Mouse (Mus musculus) liver, postnatal 0 days (tissue): ENCODE results near the gene Prkcq. TPM values are rescaled to one million over a fixed set of nuclear protein-coding genes. Genes with fewer than 3 reads are reported as not detected.

Source experiments
- ATAC-seq: fragments of 200-750 bp; cut with Nextera tagmentation; 2 replicates; pipeline ENCODE4 v1.8.0; 2017; ENCODE audit warnings: mild to moderate bottlenecking, moderate library complexity
- DNase-seq: peaks from one replicate; pipeline ENCODE4 v3.0.0-alpha.2; 2016
- H3K27ac ChIP-seq: fragments of 300-500 bp; sonication (generic); 2 replicates; pipeline ENCODE4 v1.5.1; 2014; ENCODE audit warnings: antibody characterized with exemption, moderate library complexity, mild to moderate bottlenecking, low read depth
- H3K27me3 ChIP-seq: fragments of 300-500 bp; sonication (generic); 2 replicates; pipeline ENCODE4 v1.6.1; 2014; ENCODE audit warnings: low read length, control low read depth, mixed read lengths; ENCODE audit not compliant: insufficient read depth
- H3K36me3 ChIP-seq: fragments of 300-500 bp; sonication (generic); replicated peaks from 2 replicates; pipeline ENCODE4 v1.6.1; 2014; ENCODE audit warnings: mild to moderate bottlenecking, control low read depth, low read length, moderate library complexity, mixed read lengths; ENCODE audit not compliant: insufficient read depth
- H3K4me1 ChIP-seq: fragments of 300-500 bp; sonication (generic); 2 replicates; pipeline ENCODE4 v1.6.1; 2014; ENCODE audit warnings: antibody characterized with exemption, mild to moderate bottlenecking, control low read depth; ENCODE audit not compliant: insufficient read depth
- H3K4me2 ChIP-seq: fragments of 300-500 bp; sonication (generic); 2 replicates; pipeline ENCODE4 v1.6.1; 2014; ENCODE audit warnings: low read depth, mild to moderate bottlenecking, low read length, moderate library complexity, mixed read lengths
- H3K4me3 ChIP-seq: fragments of 300-500 bp; sonication (generic); 2 replicates; pipeline ENCODE4 v1.5.1; 2014; ENCODE audit warnings: low read depth, low read length
- H3K9ac ChIP-seq: fragments of 300-500 bp; sonication (generic); replicated peaks from 2 replicates; pipeline ENCODE4 v1.6.1; 2014; ENCODE audit warnings: mild to moderate bottlenecking, moderate library complexity
- H3K9me3 ChIP-seq: fragments of 300-500 bp; sonication (generic); 2 replicates; pipeline ENCODE4 v1.6.1; 2016; ENCODE audit warnings: mild to moderate bottlenecking, control low read depth, low read length, mixed read lengths
- CTCF ChIP-seq: sonication (generic); IDR thresholded peaks from 2 replicates; pipeline ENCODE4 v1.5.1; 2016; ENCODE audit warnings: antibody characterized with exemption, low read depth
- EP300 ChIP-seq: IDR thresholded peaks from 2 replicates; pipeline ENCODE4 v1.6.1; 2016; ENCODE audit warnings: antibody characterized with exemption, low read depth, mild to moderate bottlenecking
- WGBS: fragments of 180-500 bp; shearing (Covaris S2); extraction: QIAGEN DNeasy Blood & Tissue Kit; methylation state at CpG from one replicate; pipeline ENCODE4 v1.1.7; 2014; ENCODE audit not compliant: insufficient replicate concordance; 5-methylcytosine and 5-hydroxymethylcytosine counted together
- polyA plus RNA-seq: library from polyadenylated mRNA; unstranded; fragments of >200 nt; fragmentation: Nextera tagmentation; extraction: Ambion mirVana; gene quantifications from 2 replicates; pipeline ENCODE4 v1.2.1, GENCODE M21; 2015

Gene Prkcq
- polyA plus RNA-seq, 1 experiment from 2014 or later: 3.1 TPM

- DNase-seq: no peak
- Histone ChIP-seq H3K4me3 (no peak overlapping the region), H3K27ac (no peak overlapping the region), H3K9me3 (no peaks in the 10 kb centered on the region), H3K9ac (no peak overlapping the region), H3K27me3 (no peaks in the 10 kb centered on the region), H3K36me3 (no peaks in the 10 kb centered on the region), H3K4me2 (no peak overlapping the region), H3K4me1 (no peaks in the 10 kb centered on the region)
- ATAC-seq: no peak
- WGBS: 54% methylated on average over 4 of the region's 4 CpGs
- TF ChIP-seq CTCF (no peak), EP300 (no peak)
These were observed 9.6 kb downstream of the Prkcq start for GRCm38 (mm10) chr2:11181510-11181909.

GRCm38 (mm10) chr2:11182096-11182495, 10.2 kb downstream of the Prkcq start:
- Histone ChIP-seq H3K9ac (no peak overlapping the region), H3K4me1 (no peaks in the 10 kb centered on the region), H3K36me3 (no peaks in the 10 kb centered on the region), H3K27me3 (no peaks in the 10 kb centered on the region), H3K9me3 (no peaks in the 10 kb centered on the region), H3K4me2 (no peak overlapping the region), H3K27ac (no peak overlapping the region), H3K4me3 (no peak overlapping the region)
- TF ChIP-seq EP300: no peak
- no peak for ATAC-seq
- no peak for DNase-seq
- WGBS: 79% methylated on average over 7 of the region's 7 CpGs

GRCm38 (mm10) chr2:11183991-11184390, 12.1 kb downstream of the Prkcq start:
- no peak overlapping the region for H3K27ac ChIP-seq
- no peaks in the 10 kb centered on the region for H3K9me3 ChIP-seq
- ATAC-seq: no peak
- H3K9ac ChIP-seq: no peak overlapping the region
- no peak for DNase-seq
- TF ChIP-seq CTCF (no peak), EP300 (no peak)
- no peak overlapping the region for H3K4me2 ChIP-seq
- 85% methylated on average over 5 of the region's 5 CpGs for WGBS
- H3K27me3 ChIP-seq: no peaks in the 10 kb centered on the region
- H3K36me3 ChIP-seq: no peaks in the 10 kb centered on the region
- no peaks in the 10 kb centered on the region for H3K4me1 ChIP-seq
- H3K4me3 ChIP-seq: no peak overlapping the region

GRCm38 (mm10) chr2:11186586-11186985, 14.7 kb downstream of the Prkcq start:
- Histone ChIP-seq H3K4me1 (no peaks in the 10 kb centered on the region), H3K9me3 (no peaks in the 10 kb centered on the region), H3K36me3 (no peaks in the 10 kb centered on the region), H3K4me3 (no peak overlapping the region), H3K4me2 (no peak overlapping the region), H3K9ac (no peak overlapping the region), H3K27ac (no peak overlapping the region), H3K27me3 (no peaks in the 10 kb centered on the region)
- ATAC-seq: no peak
- no peak for TF ChIP-seq EP300
- no peak for TF ChIP-seq CTCF
- WGBS: 68% methylated on average over 3 of the region's 3 CpGs
- DNase-seq: no peak

GRCm38 (mm10) chr2:11187166-11187565, 15.3 kb downstream of the Prkcq start:
- DNase-seq (no peak), ATAC-seq (0 out of 2 replicates have a peak, but pooled peaks have one; percentile 47)
- WGBS: 26% methylated on average over 2 of the region's 2 CpGs
- 0 out of 2 replicates have a peak, but pooled peaks cover 2% of the 10 kb centered on the region for H3K4me1 ChIP-seq
- H3K9ac ChIP-seq: no peak overlapping the region
- H3K9me3 ChIP-seq: no peaks in the 10 kb centered on the region
- TF ChIP-seq EP300: no peak
- TF ChIP-seq CTCF: no peak
- H3K4me2 ChIP-seq: no peak overlapping the region
- no peaks in the 10 kb centered on the region for H3K27me3 ChIP-seq
- H3K36me3 ChIP-seq: no peaks in the 10 kb centered on the region
- no peak overlapping the region for H3K27ac ChIP-seq
- no peak overlapping the region for H3K4me3 ChIP-seq

- no peak overlapping the region for H3K9ac ChIP-seq
- DNase-seq: no peak
- no peak overlapping the region for H3K4me2 ChIP-seq
- no peaks in the 10 kb centered on the region for H3K27me3 ChIP-seq
- H3K4me1 ChIP-seq: 0 out of 2 replicates have a peak, but pooled peaks cover 2% of the 10 kb centered on the region
- TF ChIP-seq EP300: no peak
- TF ChIP-seq CTCF: no peak
- H3K9me3 ChIP-seq: no peaks in the 10 kb centered on the region
- H3K4me3 ChIP-seq: no peak overlapping the region
- no peak for ATAC-seq
- no peaks in the 10 kb centered on the region for H3K36me3 ChIP-seq
- no peak overlapping the region for H3K27ac ChIP-seq
- WGBS: 68% methylated on average over 1 of the region's 1 CpGs
These were observed 16.4 kb downstream of the Prkcq start for GRCm38 (mm10) chr2:11188279-11188678.

GRCm38 (mm10) chr2:11189150-11189767, 17.4 kb downstream of the Prkcq start:
- no peaks in the 10 kb centered on the region for H3K9me3 ChIP-seq
- H3K9ac ChIP-seq: no peak overlapping the region
- H3K27me3 ChIP-seq: no peaks in the 10 kb centered on the region
- DNase-seq: no peak
- H3K4me1 ChIP-seq: 0 out of 2 replicates have a peak, but pooled peaks cover 2% of the 10 kb centered on the region
- H3K36me3 ChIP-seq: no peaks in the 10 kb centered on the region
- TF ChIP-seq EP300: no peak
- TF ChIP-seq CTCF: no peak
- 85% methylated on average over 4 of the region's 4 CpGs for WGBS
- no peak overlapping the region for H3K27ac ChIP-seq
- no peak overlapping the region for H3K4me2 ChIP-seq
- no peak for ATAC-seq
- H3K4me3 ChIP-seq: no peak overlapping the region
